Mouse (Mus musculus) myocyte (in vitro differentiated cells): ENCODE data around the gene Fgl2.

Experiments used
- E2F4 ChIP-seq: IDR thresholded peaks from one replicate; pipeline ENCODE4 v1.6.1; 2011; ENCODE audit warnings: mild to moderate bottlenecking, control low read depth, moderate library complexity; ENCODE audit not compliant: insufficient read depth
- MAX ChIP-seq: IDR thresholded peaks from one replicate; pipeline ENCODE4 v1.6.1; 2011; ENCODE audit warnings: low read depth, mild to moderate bottlenecking, control low read depth
- MYOD1 ChIP-seq, 3 experiments: IDR thresholded peaks; one replicate each; pipeline ENCODE4 v1.6.1; 2011; ENCODE audit warnings: control low read depth in 2 of 3, low read depth in 2 of 3, mild to moderate bottlenecking in 2 of 3, moderate library complexity in 1 of 3; ENCODE audit not compliant: insufficient read length in 2 of 3, control insufficient read depth in 1 of 3
- MYOG ChIP-seq, 3 experiments: IDR thresholded peaks; one replicate each; pipeline ENCODE4 v1.6.1; 2011; ENCODE audit warnings: control low read depth in 2 of 3, low read depth in 2 of 3, mild to moderate bottlenecking in 2 of 3; ENCODE audit not compliant: insufficient read length in 2 of 3, control insufficient read depth in 1 of 3, insufficient read depth in 1 of 3
- POLR2A ChIP-seq: IDR thresholded peaks from one replicate; pipeline ENCODE4 v1.6.1; 2011; ENCODE audit warnings: low read depth, mild to moderate bottlenecking, control low read depth, moderate library complexity; ENCODE audit not compliant: insufficient read length
- REST ChIP-seq: IDR thresholded peaks from one replicate; pipeline ENCODE4 v1.6.1; 2011; ENCODE audit warnings: mild to moderate bottlenecking, control low read depth, moderate library complexity; ENCODE audit not compliant: insufficient read depth, insufficient read length
- TCF12 ChIP-seq: IDR thresholded peaks from one replicate; pipeline ENCODE4 v1.6.1; 2011; ENCODE audit warnings: mild to moderate bottlenecking, control low read depth; ENCODE audit not compliant: poor library complexity, insufficient read depth, severe bottlenecking
- USF1 ChIP-seq: IDR thresholded peaks from one replicate; pipeline ENCODE4 v1.6.1; 2011; ENCODE audit warnings: low read depth, mild to moderate bottlenecking, control low read depth, moderate library complexity

DNA sequence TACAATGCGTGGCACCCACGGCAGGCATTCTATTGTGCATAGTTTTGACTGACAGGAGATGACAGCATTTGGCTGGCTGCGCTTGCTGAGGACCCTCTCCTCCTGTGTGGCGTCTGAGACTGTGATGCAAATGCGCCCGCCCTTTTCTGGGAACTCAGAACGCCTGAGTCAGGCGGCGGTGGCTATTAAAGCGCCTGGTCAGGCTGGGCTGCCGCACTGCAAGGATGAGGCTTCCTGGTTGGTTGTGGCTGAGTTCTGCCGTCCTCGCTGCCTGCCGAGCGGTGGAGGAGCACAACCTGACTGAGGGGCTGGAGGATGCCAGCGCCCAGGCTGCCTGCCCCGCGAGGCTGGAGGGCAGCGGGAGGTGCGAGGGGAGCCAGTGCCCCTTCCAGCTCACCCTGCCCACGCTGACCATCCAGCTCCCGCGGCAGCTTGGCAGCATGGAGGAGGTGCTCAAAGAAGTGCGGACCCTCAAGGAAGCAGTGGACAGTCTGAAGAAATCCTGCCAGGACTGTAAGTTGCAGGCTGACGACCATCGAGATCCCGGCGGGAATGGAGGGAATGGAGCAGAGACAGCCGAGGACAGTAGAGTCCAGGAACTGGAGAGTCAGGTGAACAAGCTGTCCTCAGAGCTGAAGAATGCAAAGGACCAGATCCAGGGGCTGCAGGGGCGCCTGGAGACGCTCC, at the start of gene Fgl2:
- no peak for TF ChIP-seq MYOD1 (IDR thresholded peaks at IDR 0.05; ENCODE audit: control insufficient read depth in 1 of 3, insufficient read length in 2 of 3, low read depth in 2 of 3)
- TF ChIP-seq TCF12, result no peak
- TF ChIP-seq USF1, result no peak
- no peak for TF ChIP-seq MAX
- no peak for TF ChIP-seq POLR2A
- no peak for TF ChIP-seq MYOG (IDR thresholded peaks at IDR 0.05; ENCODE audit: control insufficient read depth in 1 of 3, insufficient read depth in 1 of 3, insufficient read length in 2 of 3, low read depth in 2 of 3)
- no peak for TF ChIP-seq E2F4
- TF ChIP-seq REST, result no peak
